Mouse (Mus musculus) heart, postnatal 0 days (tissue): Measurements from ENCODE around the gene AI661453.

Source experiments
- CTCF ChIP-seq: IDR thresholded peaks from 2 replicates; pipeline ENCODE4 v1.5.1; 2016; ENCODE audit warnings: antibody characterized with exemption, control low read depth, low read depth
- EP300 ChIP-seq: IDR thresholded peaks from 2 replicates; pipeline ENCODE4 v1.6.1; 2016; ENCODE audit warnings: antibody characterized with exemption, low read depth

DNA sequence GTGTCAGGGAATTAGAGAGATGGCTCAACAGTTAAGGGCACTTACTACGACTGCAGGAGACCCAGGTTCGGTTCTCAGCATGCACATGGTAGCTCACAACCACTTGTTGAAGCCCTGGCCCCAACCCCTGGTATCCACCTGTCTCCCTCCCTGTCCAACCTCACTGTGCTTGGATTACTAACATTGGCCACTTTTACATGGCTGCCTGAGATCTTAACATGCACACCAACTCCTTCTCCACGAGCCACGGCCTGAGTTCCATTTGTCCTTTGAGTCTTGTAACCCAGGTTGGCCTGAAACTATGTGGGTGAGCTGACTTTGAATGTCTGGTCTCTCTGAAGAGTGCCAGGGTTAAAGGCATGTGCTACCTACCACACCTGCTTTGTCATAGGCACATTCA, 70.3 kb downstream of the AI661453 start:
- TF ChIP-seq CTCF (no peak), EP300 (no peak)
